In genomic region chr9:80253241-80253640, GRCm38 (mm10) we compare ENCODE assay signal across 23 mouse cellular contexts.
DNase-seq lines count a peak whose midpoint lies in the region; ATAC-seq lines count a peak whose summit lies in the region.
"Had no signal": no experiment of that assay in that cellular context is flagged by ENCODE, and none has a peak within 500 bp of the region (broad histone marks: within the 10 kb centered on the region; RNA-seq: fewer than 3 reads in every experiment).

No protein-coding gene starts in this region.

- H3K4me1 ChIP-seq in megakaryocyte, embryonic 14.5 days, result peaks cover 32% of the 10 kb centered on the region
- peaks cover 4% of the 10 kb centered on the region; the same call in 1 of the 2 replicates for H3K4me1 ChIP-seq in embryonic facial prominence, embryonic 15.5 days
- no peaks in the 10 kb centered on the region for H3K4me1 ChIP-seq in midbrain, embryonic 15.5 days
- H3K4me1 ChIP-seq in hindbrain, embryonic 12.5 days, result no peaks in the 10 kb centered on the region
- H3K4me1 ChIP-seq: embryonic facial prominence, embryonic 12.5 days; forebrain, embryonic 13.5 days; heart, embryonic 13.5 days; hindbrain, embryonic 13.5 days; intestine, embryonic 15.5 days had no signal

- no peaks in the 10 kb centered on the region for H3K27me3 ChIP-seq in megakaryocyte, embryonic 14.5 days (replicated peaks)
- no peaks in the 10 kb centered on the region for H3K27me3 ChIP-seq in embryonic facial prominence, embryonic 15.5 days
- H3K27me3 ChIP-seq in splenic B cell, adult 2 months (ENCODE audit: control insufficient read depth, insufficient read depth, low read length, poor library complexity, severe bottlenecking), result no peaks in the 10 kb centered on the region
- no peaks in the 10 kb centered on the region for H3K27me3 ChIP-seq in midbrain, embryonic 15.5 days (replicated peaks)
- H3K27me3 ChIP-seq in hindbrain, embryonic 12.5 days, result no peaks in the 10 kb centered on the region
- H3K27me3 ChIP-seq: embryonic facial prominence, embryonic 12.5 days; forebrain, embryonic 13.5 days; heart, embryonic 13.5 days; hindbrain, embryonic 13.5 days; intestine, embryonic 15.5 days had no signal

- H3K9me3 ChIP-seq in megakaryocyte, embryonic 14.5 days, result no peaks in the 10 kb centered on the region
- no peaks in the 10 kb centered on the region for H3K9me3 ChIP-seq in embryonic facial prominence, embryonic 15.5 days (replicated peaks)
- H3K9me3 ChIP-seq in midbrain, embryonic 15.5 days, result no peaks in the 10 kb centered on the region
- H3K9me3 ChIP-seq in hindbrain, embryonic 12.5 days (replicated peaks), result no peaks in the 10 kb centered on the region
- H3K9me3 ChIP-seq: embryonic facial prominence, embryonic 12.5 days; forebrain, embryonic 13.5 days; heart, embryonic 13.5 days; hindbrain, embryonic 13.5 days; intestine, embryonic 15.5 days had no signal

- DNase-seq in c-Kit-positive CD71-negative TER-119-negative erythroid progenitor cells, embryonic 14.5 days (ENCODE audit: low read depth), result peak; percentile 34
- DNase-seq in splenic B cell, adult 2 months (ENCODE audit: low read depth, low spot score), result peak; percentile 27
- no peak for DNase-seq in kidney, adult 9 months
- DNase-seq: adrenal gland, postnatal 10 days; cerebellum, adult 2 months; cerebellum, postnatal 10 days; embryo, embryonic 11 days; forebrain, postnatal 0 days; gastrocnemius, adult 2 months; gastrocnemius, postnatal 25 days; heart, adult 11 months; heart, postnatal 36 days; kidney, adult 18-20 months had no signal

- no peak overlapping the region for H3K4me2 ChIP-seq in embryonic facial prominence, embryonic 15.5 days (replicated peaks)
- H3K4me2 ChIP-seq in midbrain, embryonic 15.5 days, result no peak overlapping the region
- no peak overlapping the region for H3K4me2 ChIP-seq in hindbrain, embryonic 12.5 days (replicated peaks)
- H3K4me2 ChIP-seq: embryonic facial prominence, embryonic 12.5 days; forebrain, embryonic 13.5 days; heart, embryonic 13.5 days; hindbrain, embryonic 13.5 days; intestine, embryonic 15.5 days had no signal

- H3K9ac ChIP-seq in embryonic facial prominence, embryonic 15.5 days, result no peak overlapping the region
- no peak overlapping the region for H3K9ac ChIP-seq in midbrain, embryonic 15.5 days
- no peak overlapping the region for H3K9ac ChIP-seq in hindbrain, embryonic 12.5 days
- H3K9ac ChIP-seq: embryonic facial prominence, embryonic 12.5 days; forebrain, embryonic 13.5 days; forebrain, postnatal 0 days; heart, embryonic 13.5 days; hindbrain, embryonic 13.5 days; intestine, embryonic 15.5 days had no signal

- no peak for ATAC-seq in megakaryocyte, adult 5-6 weeks (ENCODE audit: poor library complexity, severe bottlenecking)
- no peak for ATAC-seq in embryonic facial prominence, embryonic 15.5 days (ENCODE audit: insufficient number of reproducible peaks, low FRiP score, low TSS enrichment, low read depth)
- ATAC-seq in midbrain, embryonic 15.5 days (replicated peaks), result no peak
- ATAC-seq in hindbrain, embryonic 12.5 days (ENCODE audit: low FRiP score), result no peak
- ATAC-seq: forebrain, embryonic 13.5 days; forebrain, postnatal 0 days; intestine, embryonic 15.5 days had no signal

- 81% methylated on average over 9 of the region's 9 CpGs for WGBS in embryonic facial prominence, embryonic 15.5 days
- 88% methylated on average over 9 of the region's 9 CpGs for WGBS in midbrain, embryonic 15.5 days
- 88% methylated on average over 9 of the region's 9 CpGs for WGBS in hindbrain, embryonic 12.5 days

- H3K27ac ChIP-seq in embryonic facial prominence, embryonic 15.5 days (replicated peaks), result peak overlapping the region; percentile 72
- H3K27ac ChIP-seq in midbrain, embryonic 15.5 days, result no peak overlapping the region
- no peak overlapping the region for H3K27ac ChIP-seq in hindbrain, embryonic 12.5 days
- H3K27ac ChIP-seq: embryonic facial prominence, embryonic 12.5 days; forebrain, embryonic 13.5 days; gastrocnemius, adult 2 months; heart, embryonic 13.5 days; hindbrain, embryonic 13.5 days; intestine, embryonic 15.5 days had no signal

- H3K4me3 ChIP-seq in megakaryocyte, embryonic 14.5 days (replicated peaks), result peak overlapping the region; percentile 18
- H3K4me3 ChIP-seq in embryonic facial prominence, embryonic 15.5 days (replicated peaks), result no peak overlapping the region
- H3K4me3 ChIP-seq in midbrain, embryonic 15.5 days, result no peak overlapping the region
- no peak overlapping the region for H3K4me3 ChIP-seq in hindbrain, embryonic 12.5 days
- H3K4me3 ChIP-seq: embryonic facial prominence, embryonic 12.5 days; forebrain, embryonic 13.5 days; gastrocnemius, adult 2 months; heart, embryonic 13.5 days; hindbrain, embryonic 13.5 days; intestine, embryonic 15.5 days had no signal

- peaks cover 3% of the 10 kb centered on the region for H3K36me3 ChIP-seq in megakaryocyte, embryonic 14.5 days (replicated peaks; ENCODE audit: low read length)
- H3K36me3 ChIP-seq in embryonic facial prominence, embryonic 15.5 days, result no peaks in the 10 kb centered on the region
- H3K36me3 ChIP-seq in splenic B cell, adult 2 months (ENCODE audit: control insufficient read depth, insufficient read depth, low read length, poor library complexity, severe bottlenecking), result no peaks in the 10 kb centered on the region
- H3K36me3 ChIP-seq in midbrain, embryonic 15.5 days (replicated peaks), result no peaks in the 10 kb centered on the region
- H3K36me3 ChIP-seq in hindbrain, embryonic 12.5 days, result no peaks in the 10 kb centered on the region
- H3K36me3 ChIP-seq: embryonic facial prominence, embryonic 12.5 days; hindbrain, embryonic 13.5 days; intestine, embryonic 15.5 days had no signal
